Mouse (Mus musculus): Measurements from ENCODE around the gene Gucd1. TPM values are rescaled to one million over a fixed set of nuclear protein-coding genes. Genes with fewer than 3 reads are reported as not detected.

Gene Gucd1
- polyA plus RNA-seq, 1 experiment from 2014 or later = 32.8 TPM

GRCm38 (mm10) chr10:75520581-75520980 lies 2.8 kb upstream of the Gucd1 start:
- Histone ChIP-seq H3K4me3 (ENCODE audit: control insufficient read depth in 1 of 2, insufficient read depth in 1 of 2, low read depth in 1 of 2, low read length in 2 of 2) (no peak overlapping the region), H3K36me3 (ENCODE audit: control insufficient read depth, insufficient read depth, low read length) (peaks cover 57% of the 10 kb centered on the region), H3K9me3 (ENCODE audit: control insufficient read depth, low read length) (no peaks in the 10 kb centered on the region), H3K27me3 (ENCODE audit: control insufficient read depth, insufficient read depth, low read length) (no peaks in the 10 kb centered on the region), H3K27ac (replicated peaks in 1 of 2; ENCODE audit: control insufficient read depth in 1 of 2, insufficient read depth in 1 of 2, low read depth in 2 of 2, low read length in 2 of 2) (no peak overlapping the region), H3K4me2 (ENCODE audit: low read length) (no peak overlapping the region), H3K9ac (ENCODE audit: low read length) (no peak overlapping the region), H3K4me1 (ENCODE audit: control insufficient read depth in 2 of 2, insufficient read depth in 2 of 2, low read length in 2 of 2) (peaks cover 4 to 26% of the 10 kb centered on the region in 2 experiments; a peak in 3 of 4 replicates)
- WGBS = 93% methylated on average over 5 of the region's 5 CpGs
- ATAC-seq (ENCODE audit: insufficient number of reproducible peaks, insufficient read depth, low FRiP score, low read depth) = no peak

- H3K9me3 ChIP-seq (ENCODE audit: control insufficient read depth, low read length) = no peaks in the 10 kb centered on the region
- ATAC-seq (ENCODE audit: insufficient number of reproducible peaks, insufficient read depth, low FRiP score, low read depth) = peak; percentile 96
- peaks cover 32% of the 10 kb centered on the region for H3K36me3 ChIP-seq (ENCODE audit: control insufficient read depth, insufficient read depth, low read length)
- WGBS = under 1% methylated on average over 48 of the region's 52 CpGs
- no peaks in the 10 kb centered on the region for H3K27me3 ChIP-seq (ENCODE audit: control insufficient read depth, insufficient read depth, low read length)
- peak within 1 kb of the TSS; percentile 98 to 99 for H3K27ac ChIP-seq (replicated peaks in 1 of 2; ENCODE audit: control insufficient read depth in 1 of 2, insufficient read depth in 1 of 2, low read depth in 2 of 2, low read length in 2 of 2)
- H3K4me2 ChIP-seq (ENCODE audit: low read length) = peak within 1 kb of the TSS; percentile 71
- H3K9ac ChIP-seq (ENCODE audit: low read length) = peak within 1 kb of the TSS; percentile 92
- peak within 1 kb of the TSS; percentile 79 to 96 for H3K4me3 ChIP-seq (ENCODE audit: control insufficient read depth in 1 of 2, insufficient read depth in 1 of 2, low read depth in 1 of 2, low read length in 2 of 2)
- H3K4me1 ChIP-seq (ENCODE audit: control insufficient read depth in 2 of 2, insufficient read depth in 2 of 2, low read length in 2 of 2) = peaks cover 7 to 36% of the 10 kb centered on the region in 2 experiments; a peak in 3 of 4 replicates
These were observed 557 bp downstream of the Gucd1 start, which contains the start of gene Snrpd3 for GRCm38 (mm10) chr10:75517073-75517757. Gene Snrpd3, plus strand, starts transcription at chr10:75517551.

GRCm38 (mm10) chr10:75516724-75517072 lies 1.1 kb downstream of the Gucd1 start:
- Histone ChIP-seq H3K4me3 (ENCODE audit: control insufficient read depth in 1 of 2, insufficient read depth in 1 of 2, low read depth in 1 of 2, low read length in 2 of 2) (peak overlapping the region; percentile 66 to 79), H3K4me2 (ENCODE audit: low read length) (peak overlapping the region; percentile 71), H3K27me3 (ENCODE audit: control insufficient read depth, insufficient read depth, low read length) (no peaks in the 10 kb centered on the region), H3K36me3 (ENCODE audit: control insufficient read depth, insufficient read depth, low read length) (peaks cover 32% of the 10 kb centered on the region), H3K4me1 (ENCODE audit: control insufficient read depth in 2 of 2, insufficient read depth in 2 of 2, low read length in 2 of 2) (peaks cover 7 to 36% of the 10 kb centered on the region in 2 experiments; a peak in 3 of 4 replicates), H3K9me3 (ENCODE audit: control insufficient read depth, low read length) (no peaks in the 10 kb centered on the region), H3K9ac (ENCODE audit: low read length) (peak overlapping the region; percentile 91), H3K27ac (replicated peaks in 1 of 2; ENCODE audit: control insufficient read depth in 1 of 2, insufficient read depth in 1 of 2, low read depth in 2 of 2, low read length in 2 of 2) (peak overlapping the region; percentile 86 to 99)
- 0% methylated on average over 12 of the region's 12 CpGs for WGBS
- ATAC-seq (ENCODE audit: insufficient number of reproducible peaks, insufficient read depth, low FRiP score, low read depth) = no peak

- Histone ChIP-seq H3K4me2 (ENCODE audit: low read length) (peak overlapping the region; percentile 71), H3K9me3 (ENCODE audit: control insufficient read depth, low read length) (no peaks in the 10 kb centered on the region), H3K36me3 (ENCODE audit: control insufficient read depth, insufficient read depth, low read length) (peaks cover 32% of the 10 kb centered on the region), H3K27me3 (ENCODE audit: control insufficient read depth, insufficient read depth, low read length) (no peaks in the 10 kb centered on the region), H3K4me3 (ENCODE audit: control insufficient read depth in 1 of 2, insufficient read depth in 1 of 2, low read depth in 1 of 2, low read length in 2 of 2) (peak overlapping the region; percentile 66 to 79), H3K9ac (ENCODE audit: low read length) (peak overlapping the region; percentile 91), H3K4me1 (ENCODE audit: control insufficient read depth in 2 of 2, insufficient read depth in 2 of 2, low read length in 2 of 2) (peaks cover 7 to 35% of the 10 kb centered on the region in 2 experiments; a peak in 3 of 4 replicates), H3K27ac (replicated peaks in 1 of 2; ENCODE audit: control insufficient read depth in 1 of 2, insufficient read depth in 1 of 2, low read depth in 2 of 2, low read length in 2 of 2) (peak overlapping the region; percentile 86 to 99)
- 24% methylated on average over 8 of the region's 8 CpGs for WGBS
- no peak for ATAC-seq (ENCODE audit: insufficient number of reproducible peaks, insufficient read depth, low FRiP score, low read depth)
These were observed 1.6 kb downstream of the Gucd1 start for GRCm38 (mm10) chr10:75516038-75516723.

GRCm38 (mm10) chr10:75515216-75516037 lies 2.3 kb downstream of the Gucd1 start:
- Histone ChIP-seq H3K27me3 (ENCODE audit: control insufficient read depth, insufficient read depth, low read length) (no peaks in the 10 kb centered on the region), H3K9me3 (ENCODE audit: control insufficient read depth, low read length) (no peaks in the 10 kb centered on the region), H3K4me2 (ENCODE audit: low read length) (peak overlapping the region; percentile 71), H3K36me3 (ENCODE audit: control insufficient read depth, insufficient read depth, low read length) (peaks cover 32% of the 10 kb centered on the region), H3K4me3 (ENCODE audit: control insufficient read depth in 1 of 2, insufficient read depth in 1 of 2, low read depth in 1 of 2, low read length in 2 of 2) (peak overlapping the region in 1 of 2 experiments; percentile 79; a peak in 1 of 4 replicates), H3K4me1 (ENCODE audit: control insufficient read depth in 2 of 2, insufficient read depth in 2 of 2, low read length in 2 of 2) (peaks cover 7 to 29% of the 10 kb centered on the region in 2 experiments; a peak in 3 of 4 replicates), H3K9ac (ENCODE audit: low read length) (peak overlapping the region; percentile 91), H3K27ac (replicated peaks in 1 of 2; ENCODE audit: control insufficient read depth in 1 of 2, insufficient read depth in 1 of 2, low read depth in 2 of 2, low read length in 2 of 2) (no peak overlapping the region)
- no peak for ATAC-seq (ENCODE audit: insufficient number of reproducible peaks, insufficient read depth, low FRiP score, low read depth)
- WGBS = 73% methylated on average over 4 of the region's 4 CpGs

GRCm38 (mm10) chr10:75514361-75514760 lies 3.4 kb downstream of the Gucd1 start:
- Histone ChIP-seq H3K27ac (replicated peaks in 1 of 2; ENCODE audit: control insufficient read depth in 1 of 2, insufficient read depth in 1 of 2, low read depth in 2 of 2, low read length in 2 of 2) (no peak overlapping the region), H3K36me3 (ENCODE audit: control insufficient read depth, insufficient read depth, low read length) (peaks cover 32% of the 10 kb centered on the region), H3K4me3 (ENCODE audit: control insufficient read depth in 1 of 2, insufficient read depth in 1 of 2, low read depth in 1 of 2, low read length in 2 of 2) (no peak overlapping the region), H3K4me1 (ENCODE audit: control insufficient read depth in 2 of 2, insufficient read depth in 2 of 2, low read length in 2 of 2) (peaks cover 7 to 28% of the 10 kb centered on the region in 2 experiments; a peak in 3 of 4 replicates), H3K9me3 (ENCODE audit: control insufficient read depth, low read length) (no peaks in the 10 kb centered on the region), H3K4me2 (ENCODE audit: low read length) (no peak overlapping the region; the same call in 1 of the 2 replicates), H3K9ac (ENCODE audit: low read length) (0 out of 2 replicates have a peak overlapping the region, but pooled peaks have one; percentile 8), H3K27me3 (ENCODE audit: control insufficient read depth, insufficient read depth, low read length) (no peaks in the 10 kb centered on the region)
- 43% methylated on average over 7 of the region's 7 CpGs for WGBS
- ATAC-seq (ENCODE audit: insufficient number of reproducible peaks, insufficient read depth, low FRiP score, low read depth) = no peak

Data from heart, embryonic 14.5 days (tissue).